Mouse (Mus musculus): ENCODE results near the gene Nrxn1.

DNA sequence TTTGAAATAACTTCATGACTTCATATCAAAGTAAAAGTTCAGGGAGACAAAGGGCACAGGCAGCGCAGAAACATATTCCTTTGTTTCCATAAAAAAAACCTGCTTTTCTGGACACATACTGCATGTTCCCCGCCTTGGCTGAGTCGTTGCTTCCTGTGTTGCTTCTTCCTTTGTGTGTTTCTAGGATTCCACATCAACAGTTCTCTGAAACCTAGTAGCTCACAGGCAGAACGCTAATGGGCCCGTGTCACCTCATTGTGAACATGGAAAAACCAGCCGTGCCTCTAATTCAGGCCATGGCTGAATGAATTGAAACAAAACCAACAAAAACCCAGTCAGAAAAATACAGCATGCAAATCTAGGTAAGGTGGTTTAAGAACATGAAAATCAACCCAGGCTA lies 1013.9 kb downstream of the Nrxn1 start:
- TF ChIP-seq CTCF (IDR thresholded peaks at IDR 0.05; ENCODE audit: low read depth): no peak
- TF ChIP-seq EP300 (optimal IDR thresholded peaks at IDR 0.05): no peak
